Mouse (Mus musculus) layer of hippocampus, adult 2 months (tissue): ENCODE measurements at regions not wholly inside any gene's neighbourhood (a gene's known extent, or its start where the extent isn't known, plus 50 kb on each side); places are given as distances from the start of the nearest gene placed in this dataset.

Experiments used
- DNase-seq, 2 experiments: peaks; one replicate each; pipeline ENCODE4 v3.0.0; 2022; ENCODE audit warnings: low spot score in 2 of 2
- H3K27ac ChIP-seq: fragments of 200-600 bp; 2 replicates; pipeline ENCODE4 v1.8.1; 2022
- H3K4me3 ChIP-seq: fragments of 200-600 bp; 2 replicates; pipeline ENCODE4 v1.8.1; 2022; ENCODE audit warnings: mild to moderate bottlenecking
- CTCF ChIP-seq: fragments of 200-600 bp; conservative IDR thresholded peaks from 2 replicates; pipeline ENCODE4 v1.8.1; 2022; ENCODE audit warnings: antibody characterized with exemption, mild to moderate bottlenecking, moderate library complexity

GRCm38 (mm10) chr9:32863286-32863685, 227.3 kb downstream of the Ets1 start:
- no peak overlapping the region for H3K4me3 ChIP-seq
- DNase-seq = no peak
- TF ChIP-seq CTCF = no peak
- H3K27ac ChIP-seq = no peak overlapping the region

GRCm38 (mm10) chr9:32868936-32869335, 232.9 kb downstream of the Ets1 start:
- H3K4me3 ChIP-seq = no peak overlapping the region
- DNase-seq = no peak
- no peak for TF ChIP-seq CTCF
- no peak overlapping the region for H3K27ac ChIP-seq

DNA sequence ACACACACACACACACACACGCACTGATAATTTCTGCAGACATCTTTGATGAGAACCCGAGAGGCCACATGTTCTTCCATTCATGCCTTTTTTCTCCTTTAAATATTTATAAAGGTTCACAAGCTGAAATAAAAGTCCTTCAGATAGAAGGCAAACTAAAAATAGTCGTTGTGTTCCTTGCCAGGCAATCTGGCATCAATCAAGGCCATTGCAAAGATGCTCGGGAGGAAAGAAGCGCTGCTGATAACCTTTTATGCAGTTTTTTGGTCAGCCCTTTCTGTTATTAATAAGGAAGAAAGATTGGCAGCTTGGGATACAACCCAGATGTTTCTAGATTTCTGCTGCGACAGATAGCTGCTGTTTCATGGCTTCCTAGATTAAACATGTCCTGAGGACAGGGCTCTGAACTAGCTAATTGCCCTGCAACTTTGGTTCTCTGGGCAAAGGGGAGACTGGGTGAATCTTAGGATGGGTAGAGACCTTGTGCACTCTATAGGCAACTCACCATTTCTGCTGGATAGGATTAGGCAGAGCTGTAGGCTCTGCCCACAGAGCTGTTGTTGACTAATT, 238.4 kb downstream of the Ets1 start:
- no peak for DNase-seq
- H3K27ac ChIP-seq = no peak overlapping the region
- TF ChIP-seq CTCF = no peak
- no peak overlapping the region for H3K4me3 ChIP-seq

GRCm38 (mm10) chr9:32882819-32883587, 247.0 kb downstream of the Ets1 start:
- TF ChIP-seq CTCF = no peak

DNA sequence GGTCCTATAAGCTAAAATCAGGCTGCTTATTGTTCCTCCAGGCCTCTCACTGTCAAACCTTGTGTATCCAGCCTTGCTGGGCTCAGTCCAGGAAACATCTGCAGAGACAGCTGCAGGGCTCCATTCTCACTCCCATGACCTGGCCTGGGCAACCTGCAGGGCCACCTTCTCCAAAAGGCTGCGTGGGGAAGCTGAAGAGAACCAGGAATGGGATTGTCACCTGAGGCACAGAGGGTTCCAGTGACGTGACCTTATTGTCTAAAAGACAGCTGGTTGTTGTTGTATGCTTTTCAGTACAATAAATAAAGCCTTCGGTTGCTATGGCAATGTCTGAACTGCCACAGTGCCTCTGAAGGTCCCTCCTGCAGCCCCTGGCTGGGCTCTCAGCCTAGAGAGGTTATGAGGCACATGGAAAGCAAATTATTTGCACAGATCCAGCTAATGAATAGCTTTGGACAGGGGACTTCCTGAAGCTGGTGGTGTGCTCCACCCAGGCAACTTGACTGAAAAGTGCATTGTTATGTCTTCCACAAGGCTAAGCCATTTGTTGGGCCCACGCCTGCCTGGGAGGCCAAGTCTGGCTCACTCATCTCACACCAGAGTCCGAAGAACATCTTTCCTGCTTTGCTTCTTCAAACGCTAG, 250.1 kb downstream of the Ets1 start:
- TF ChIP-seq CTCF = no peak

More at GRCm38 (mm10) chr9:32882819-32883587, 247.0 kb downstream of the Ets1 start:
- DNase-seq = no peak
- Histone ChIP-seq H3K4me3 (no peak overlapping the region), H3K27ac (no peak overlapping the region)

GRCm38 (mm10) chr9:32899801-32900200, 263.8 kb downstream of the Ets1 start:
- no peak for TF ChIP-seq CTCF
- no peak overlapping the region for H3K27ac ChIP-seq
- no peak overlapping the region for H3K4me3 ChIP-seq
- no peak for DNase-seq

More for the DNA sequence above, 250.1 kb downstream of the Ets1 start:
- Histone ChIP-seq H3K27ac (no peak overlapping the region), H3K4me3 (no peak overlapping the region)
- DNase-seq = no peak

DNA sequence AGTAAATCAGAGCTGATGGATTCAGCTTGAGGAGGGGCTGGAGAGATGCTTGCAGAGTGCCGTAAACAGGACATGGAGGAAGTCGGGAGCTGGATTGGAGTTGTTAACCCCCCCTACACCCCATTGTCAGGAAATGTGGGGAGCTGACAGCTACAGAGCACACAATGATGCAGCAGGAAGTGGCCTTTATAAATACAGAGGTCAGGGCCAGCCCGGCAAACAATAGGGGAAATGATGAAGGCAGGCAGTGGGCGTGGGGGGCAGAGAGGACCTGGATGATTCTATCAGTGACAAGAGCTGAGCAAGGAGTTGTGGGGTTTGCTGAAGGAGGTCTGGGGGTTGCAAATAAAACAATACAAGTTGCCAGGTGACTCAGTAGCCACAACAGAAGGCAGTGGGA, 265.3 kb downstream of the Ets1 start:
- no peak for TF ChIP-seq CTCF
- Histone ChIP-seq H3K4me3 (no peak overlapping the region), H3K27ac (no peak overlapping the region)
- no peak for DNase-seq

DNA sequence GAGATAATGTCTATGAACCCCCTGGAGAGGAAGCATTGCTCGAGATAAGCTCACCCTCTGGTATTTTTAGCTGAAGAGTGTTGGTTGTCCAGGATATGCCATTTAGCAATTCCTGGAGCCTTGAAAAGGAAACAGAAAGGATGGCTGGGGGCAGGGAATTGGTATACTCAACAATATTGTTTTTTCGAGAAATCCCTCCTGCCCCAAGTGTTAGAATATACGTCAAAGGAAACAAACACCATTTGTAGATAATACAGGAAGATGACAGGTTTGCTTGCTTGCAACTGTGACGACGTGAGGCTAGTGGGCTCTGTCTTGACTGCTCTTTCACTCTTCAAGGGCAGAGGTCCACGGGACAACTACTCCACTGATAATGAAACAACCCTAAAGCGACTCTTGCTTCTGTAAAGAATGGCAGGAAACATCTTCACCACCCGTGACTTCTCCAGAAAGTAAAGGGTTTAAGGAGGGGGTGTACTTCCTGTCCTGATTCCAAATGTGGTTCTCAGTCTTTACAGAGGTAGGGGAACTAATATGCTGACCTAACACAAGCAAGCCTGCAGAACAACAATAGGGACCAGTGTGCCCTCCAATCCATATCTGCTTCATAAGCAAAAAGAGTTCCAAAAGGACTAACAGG, 270.3 kb downstream of the Ets1 start:
- no peak for DNase-seq
- Histone ChIP-seq H3K27ac (no peak overlapping the region), H3K4me3 (no peak overlapping the region)
- TF ChIP-seq CTCF = no peak

- Histone ChIP-seq H3K27ac (no peak overlapping the region), H3K4me3 (no peak overlapping the region)
- no peak for TF ChIP-seq CTCF
- no peak for DNase-seq
These were observed 274.6 kb downstream of the Ets1 start for GRCm38 (mm10) chr9:32910641-32911040.

GRCm38 (mm10) chr9:32915633-32916032, 279.6 kb downstream of the Ets1 start:
- TF ChIP-seq CTCF = no peak
- no peak for DNase-seq
- Histone ChIP-seq H3K27ac (no peak overlapping the region), H3K4me3 (no peak overlapping the region)

GRCm38 (mm10) chr9:32916731-32917130, 280.7 kb downstream of the Ets1 start:
- DNase-seq = no peak
- no peak overlapping the region for H3K27ac ChIP-seq
- no peak overlapping the region for H3K4me3 ChIP-seq
- no peak for TF ChIP-seq CTCF

GRCm38 (mm10) chr9:32923925-32924324, 287.9 kb downstream of the Ets1 start:
- Histone ChIP-seq H3K4me3 (no peak overlapping the region), H3K27ac (no peak overlapping the region)
- TF ChIP-seq CTCF = no peak
- DNase-seq = no peak

- Histone ChIP-seq H3K4me3 (no peak overlapping the region), H3K27ac (no peak overlapping the region)
- DNase-seq = no peak
- TF ChIP-seq CTCF = no peak
These were observed 288.4 kb downstream of the Ets1 start for GRCm38 (mm10) chr9:32924333-32924886.
